Mouse (Mus musculus): ENCODE results near the gene Hnrnpl. TPM values are rescaled to one million over a fixed set of nuclear protein-coding genes. Genes with fewer than 3 reads are reported as not detected.

Gene Hnrnpl
- polyA plus RNA-seq (2016; fragmentation: Nextera tagmentation; extraction: Ambion mirVana): 347 and 425 TPM in 2 replicates

- peak; percentile 3 for ATAC-seq (ENCODE audit: insufficient number of reproducible peaks, insufficient read depth, low FRiP score, low TSS enrichment, low read depth)
- Histone ChIP-seq H3K9ac (replicated peaks) (peak within 1 kb of the TSS; percentile 95), H3K27me3 (no peaks in the 10 kb centered on the region), H3K36me3 (peaks cover 17% of the 10 kb centered on the region), H3K4me2 (peak within 1 kb of the TSS; percentile 91), H3K9me3 (no peaks in the 10 kb centered on the region), H3K4me3 (replicated peaks) (peak within 1 kb of the TSS; percentile 83), H3K27ac (peak within 1 kb of the TSS; percentile 100), H3K4me1 (replicated peaks) (peaks cover 34% of the 10 kb centered on the region)
- 5% methylated on average over 35 of the region's 35 CpGs for WGBS
These were observed at the start of gene Hnrnpl for GRCm38 (mm10) chr7:28808221-28808941. Hnrnpl (plus strand) TSS chr7:28808541.

- H3K4me1 ChIP-seq (replicated peaks): peaks cover 12% of the 10 kb centered on the region
- peaks cover 28% of the 10 kb centered on the region for H3K27me3 ChIP-seq
- H3K9ac ChIP-seq (replicated peaks): no peak overlapping the region
- no peak overlapping the region for H3K4me2 ChIP-seq
- WGBS: 86% methylated on average over 13 of the region's 13 CpGs
- peaks cover 61% of the 10 kb centered on the region for H3K36me3 ChIP-seq
- no peaks in the 10 kb centered on the region for H3K9me3 ChIP-seq
- ATAC-seq (ENCODE audit: insufficient number of reproducible peaks, insufficient read depth, low FRiP score, low TSS enrichment, low read depth): no peak
- H3K27ac ChIP-seq: no peak overlapping the region
- H3K4me3 ChIP-seq (replicated peaks): no peak overlapping the region
These were observed 49.7 kb upstream of the Hnrnpl start for GRCm38 (mm10) chr7:28758623-28759022.

- Histone ChIP-seq H3K9me3 (no peaks in the 10 kb centered on the region), H3K9ac (replicated peaks) (no peak overlapping the region), H3K36me3 (peaks cover 54% of the 10 kb centered on the region), H3K27ac (no peak overlapping the region), H3K4me3 (replicated peaks) (no peak overlapping the region), H3K27me3 (peaks cover 9% of the 10 kb centered on the region), H3K4me2 (no peak overlapping the region), H3K4me1 (replicated peaks) (peaks cover 9% of the 10 kb centered on the region)
- 92% methylated on average over 9 of the region's 9 CpGs for WGBS
- no peak for ATAC-seq (ENCODE audit: insufficient number of reproducible peaks, insufficient read depth, low FRiP score, low TSS enrichment, low read depth)
These were observed 46.4 kb upstream of the Hnrnpl start for GRCm38 (mm10) chr7:28761907-28762306.

DNA sequence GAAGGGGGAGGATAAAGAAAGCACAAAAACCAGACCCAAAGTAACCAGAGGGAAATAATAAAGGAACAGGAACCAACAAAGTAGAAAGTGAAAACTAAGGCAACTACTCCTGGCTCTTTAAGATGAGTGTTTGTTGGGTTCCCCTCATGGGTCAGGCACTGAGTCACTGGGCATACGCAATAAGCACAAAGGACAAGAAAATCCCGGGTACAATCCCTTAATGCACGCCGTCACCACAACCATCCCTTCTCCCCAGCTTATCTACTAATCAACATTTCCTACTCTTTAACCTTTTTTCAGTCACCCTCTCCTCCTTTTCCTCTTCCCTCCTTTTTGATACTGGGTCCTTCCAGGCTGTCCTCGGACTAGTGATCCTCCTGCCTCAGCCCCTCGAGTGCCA lies 43.1 kb upstream of the Hnrnpl start:
- ATAC-seq (ENCODE audit: insufficient number of reproducible peaks, insufficient read depth, low FRiP score, low TSS enrichment, low read depth): no peak
- no peak overlapping the region for H3K9ac ChIP-seq (replicated peaks)
- WGBS: 87% methylated on average over 6 of the region's 6 CpGs
- H3K27ac ChIP-seq: no peak overlapping the region
- peaks cover 18% of the 10 kb centered on the region for H3K4me1 ChIP-seq (replicated peaks)
- no peaks in the 10 kb centered on the region for H3K9me3 ChIP-seq
- H3K36me3 ChIP-seq: peaks cover 29% of the 10 kb centered on the region
- no peak overlapping the region; the same call in 1 of the 2 replicates for H3K4me3 ChIP-seq (replicated peaks)
- peak overlapping the region; percentile 66 for H3K4me2 ChIP-seq
- no peaks in the 10 kb centered on the region for H3K27me3 ChIP-seq

GRCm38 (mm10) chr7:28766173-28766879 lies 42.0 kb upstream of the Hnrnpl start, which contains the start of gene Sirt2:
Sirt2 (plus strand) TSS chr7:28766735.
- Histone ChIP-seq H3K4me1 (replicated peaks) (peaks cover 18% of the 10 kb centered on the region), H3K27ac (no peak within 1 kb of the TSS), H3K9me3 (no peaks in the 10 kb centered on the region), H3K4me2 (peak within 1 kb of the TSS; percentile 66), H3K4me3 (replicated peaks) (peak within 1 kb of the TSS; percentile 76), H3K36me3 (peaks cover 19% of the 10 kb centered on the region), H3K9ac (replicated peaks) (peak within 1 kb of the TSS; percentile 75), H3K27me3 (no peaks in the 10 kb centered on the region)
- peak; percentile 98 for ATAC-seq (ENCODE audit: insufficient number of reproducible peaks, insufficient read depth, low FRiP score, low TSS enrichment, low read depth)
- WGBS: under 1% methylated on average over 45 of the region's 45 CpGs

DNA sequence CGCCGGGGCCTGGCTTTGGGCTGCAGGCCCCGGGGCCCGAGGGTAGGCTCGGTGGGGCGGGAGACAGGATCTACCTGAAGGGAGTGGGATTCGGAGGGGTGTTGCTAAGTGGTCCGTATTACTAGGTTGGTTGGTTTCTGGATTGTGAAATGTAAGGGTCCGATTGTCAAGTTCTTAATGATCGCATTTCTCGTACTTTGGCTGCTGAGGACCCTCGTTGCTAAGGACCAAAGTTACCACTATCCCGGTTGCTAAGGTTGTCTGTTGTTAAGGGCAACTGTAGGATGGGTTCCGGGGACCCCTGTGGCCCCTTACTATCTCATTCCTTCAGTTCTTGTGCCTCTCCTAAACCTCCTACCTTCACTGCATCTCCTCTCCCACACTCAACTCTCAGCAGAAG lies 41.4 kb upstream of the Hnrnpl start:
- Histone ChIP-seq H3K9ac (replicated peaks) (peak overlapping the region; percentile 75), H3K4me1 (replicated peaks) (peaks cover 18% of the 10 kb centered on the region), H3K4me3 (replicated peaks) (peak overlapping the region; percentile 76), H3K27me3 (no peaks in the 10 kb centered on the region), H3K4me2 (peak overlapping the region; percentile 64), H3K36me3 (peaks cover 15% of the 10 kb centered on the region), H3K9me3 (no peaks in the 10 kb centered on the region), H3K27ac (no peak overlapping the region)
- 6% methylated on average over 14 of the region's 14 CpGs for WGBS
- ATAC-seq (ENCODE audit: insufficient number of reproducible peaks, insufficient read depth, low FRiP score, low TSS enrichment, low read depth): peak; percentile 20; the same call in 1 of the 2 replicates

- Histone ChIP-seq H3K27me3 (no peaks in the 10 kb centered on the region), H3K27ac (no peak within 1 kb of the TSS), H3K4me1 (replicated peaks) (peaks cover 18% of the 10 kb centered on the region), H3K4me3 (replicated peaks) (peak within 1 kb of the TSS; percentile 76), H3K9me3 (no peaks in the 10 kb centered on the region), H3K9ac (replicated peaks) (peak within 1 kb of the TSS; percentile 75), H3K4me2 (peak within 1 kb of the TSS; percentile 66), H3K36me3 (peaks cover 15% of the 10 kb centered on the region)
- 64% methylated on average over 7 of the region's 7 CpGs for WGBS
- no peak for ATAC-seq (ENCODE audit: insufficient number of reproducible peaks, insufficient read depth, low FRiP score, low TSS enrichment, low read depth)
These were observed 40.8 kb upstream of the Hnrnpl start, which contains the start of gene Nfkbib for GRCm38 (mm10) chr7:28767462-28767965. Nfkbib (minus strand) TSS chr7:28767512.

DNA sequence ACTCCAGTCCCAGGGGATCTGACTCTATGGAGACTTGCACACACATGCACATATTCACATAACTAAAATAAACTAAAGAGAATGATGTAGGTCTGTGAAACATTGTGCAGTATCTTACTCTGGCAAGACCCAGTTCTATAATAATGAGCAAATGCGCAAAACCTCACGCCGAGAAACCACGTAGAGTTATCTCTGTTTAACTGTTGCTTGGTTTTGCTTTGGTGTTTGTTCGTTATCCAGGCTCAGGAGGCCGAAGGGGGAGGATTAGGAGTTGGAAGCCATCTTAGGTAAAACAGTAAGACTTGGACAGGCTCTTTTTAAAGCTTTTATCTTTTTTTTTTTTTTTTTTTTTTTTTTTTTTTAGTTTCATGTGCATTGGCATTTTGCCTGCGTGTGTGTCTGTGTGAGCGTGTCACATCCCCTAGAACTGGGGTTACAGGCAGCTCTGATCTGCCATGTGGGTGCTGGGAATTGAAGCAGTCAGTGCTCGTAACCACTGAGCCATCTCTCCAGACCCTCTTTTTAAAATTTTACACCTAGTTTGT lies 38.9 kb upstream of the Hnrnpl start:
- no peaks in the 10 kb centered on the region for H3K27me3 ChIP-seq

DNA sequence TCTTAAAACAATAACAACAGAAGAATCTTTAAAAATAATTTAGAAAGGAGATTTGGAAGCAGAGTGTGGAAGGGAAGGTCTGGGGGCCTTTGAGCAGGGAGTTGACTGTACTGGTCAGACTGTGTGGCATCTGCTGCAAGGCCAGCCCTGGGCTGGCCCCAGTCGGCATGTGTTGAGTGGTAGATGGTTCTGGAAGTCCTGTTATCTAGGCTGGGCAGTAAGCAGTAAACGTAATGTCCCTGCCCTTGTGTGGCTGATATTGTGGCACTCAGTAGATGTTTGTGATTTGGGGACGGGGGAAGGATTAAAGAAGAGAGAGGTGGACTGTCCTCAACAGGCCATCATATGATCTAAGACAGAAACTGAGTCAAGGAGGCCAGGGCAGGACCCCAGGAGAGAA lies 38.0 kb upstream of the Hnrnpl start:
- Histone ChIP-seq H3K4me2 (no peak overlapping the region), H3K4me3 (replicated peaks) (no peak overlapping the region), H3K36me3 (peaks cover 33% of the 10 kb centered on the region), H3K9ac (replicated peaks) (no peak overlapping the region), H3K4me1 (replicated peaks) (peaks cover 16% of the 10 kb centered on the region), H3K9me3 (no peaks in the 10 kb centered on the region), H3K27ac (no peak overlapping the region), H3K27me3 (no peaks in the 10 kb centered on the region)
- no peak for ATAC-seq (ENCODE audit: insufficient number of reproducible peaks, insufficient read depth, low FRiP score, low TSS enrichment, low read depth)
- 88% methylated on average over 3 of the region's 3 CpGs for WGBS

More for the DNA sequence above, 38.9 kb upstream of the Hnrnpl start:
- Histone ChIP-seq H3K36me3 (peaks cover 26% of the 10 kb centered on the region), H3K9ac (replicated peaks) (no peak overlapping the region), H3K9me3 (no peaks in the 10 kb centered on the region), H3K4me2 (no peak overlapping the region), H3K4me1 (replicated peaks) (peaks cover 18% of the 10 kb centered on the region), H3K4me3 (replicated peaks) (no peak overlapping the region), H3K27ac (no peak overlapping the region)
- WGBS: 92% methylated on average over 9 of the region's 9 CpGs
- no peak for ATAC-seq (ENCODE audit: insufficient number of reproducible peaks, insufficient read depth, low FRiP score, low TSS enrichment, low read depth)

GRCm38 (mm10) chr7:28771867-28772266 lies 36.5 kb upstream of the Hnrnpl start:
- no peak for ATAC-seq (ENCODE audit: insufficient number of reproducible peaks, insufficient read depth, low FRiP score, low TSS enrichment, low read depth)
- H3K4me2 ChIP-seq: no peak overlapping the region
- no peak overlapping the region for H3K4me3 ChIP-seq (replicated peaks)
- WGBS: 95% methylated on average over 11 of the region's 11 CpGs
- H3K4me1 ChIP-seq (replicated peaks): peaks cover 10% of the 10 kb centered on the region
- H3K9ac ChIP-seq (replicated peaks): no peak overlapping the region
- no peaks in the 10 kb centered on the region for H3K9me3 ChIP-seq
- no peaks in the 10 kb centered on the region for H3K27me3 ChIP-seq
- peaks cover 48% of the 10 kb centered on the region for H3K36me3 ChIP-seq
- no peak overlapping the region for H3K27ac ChIP-seq

DNA sequence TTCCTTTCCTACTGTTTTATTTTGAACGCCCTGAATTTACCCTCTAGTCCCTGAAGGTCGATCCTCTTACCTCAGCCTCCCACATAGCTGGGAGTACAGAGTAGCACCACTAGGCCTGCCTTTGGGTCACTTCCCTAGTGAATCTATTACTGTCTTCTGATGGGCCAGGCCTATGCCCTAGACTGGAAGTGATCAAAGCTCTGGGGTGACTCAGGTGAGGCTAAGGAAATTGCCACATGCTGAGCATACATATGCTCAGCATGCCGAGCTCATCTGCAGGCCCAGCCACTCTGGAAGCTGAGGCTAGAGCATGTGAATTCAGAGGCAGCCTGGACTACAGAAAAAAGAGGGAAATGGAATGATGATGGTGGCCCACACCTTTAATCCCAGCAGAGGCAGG lies 35.2 kb upstream of the Hnrnpl start:
- H3K4me2 ChIP-seq: no peak overlapping the region
- H3K9me3 ChIP-seq: no peaks in the 10 kb centered on the region
- 70% methylated on average over 3 of the region's 3 CpGs for WGBS
- no peaks in the 10 kb centered on the region for H3K27me3 ChIP-seq
- H3K9ac ChIP-seq (replicated peaks): no peak overlapping the region
- H3K27ac ChIP-seq: no peak overlapping the region
- no peak overlapping the region for H3K4me3 ChIP-seq (replicated peaks)
- peaks cover 58% of the 10 kb centered on the region for H3K36me3 ChIP-seq
- no peaks in the 10 kb centered on the region for H3K4me1 ChIP-seq (replicated peaks)
- ATAC-seq (ENCODE audit: insufficient number of reproducible peaks, insufficient read depth, low FRiP score, low TSS enrichment, low read depth): no peak
